Mouse (Mus musculus): ENCODE measurements around the gene Pnmt. TPM values are rescaled to one million over a fixed set of nuclear protein-coding genes. Genes with fewer than 3 reads are reported as not detected.

The Pnmt gene
- polyA plus RNA-seq, 1 experiment from 2014 or later = 0.86 TPM

- Histone ChIP-seq H3K4me2 (ENCODE audit: low read length) (no peak overlapping the region), H3K27me3 (ENCODE audit: control insufficient read depth, insufficient read depth, low read length) (no peaks in the 10 kb centered on the region), H3K9me3 (ENCODE audit: control insufficient read depth, low read length) (no peaks in the 10 kb centered on the region), H3K4me1 (ENCODE audit: control insufficient read depth in 2 of 2, insufficient read depth in 2 of 2, low read length in 2 of 2) (peaks cover 20 to 64% of the 10 kb centered on the region in 2 experiments), H3K4me3 (ENCODE audit: control insufficient read depth in 1 of 2, insufficient read depth in 1 of 2, low read depth in 1 of 2, low read length in 2 of 2) (no peak overlapping the region), H3K36me3 (ENCODE audit: control insufficient read depth, insufficient read depth, low read length) (peaks cover 50% of the 10 kb centered on the region), H3K27ac (replicated peaks in 1 of 2; ENCODE audit: control insufficient read depth in 1 of 2, insufficient read depth in 1 of 2, low read depth in 2 of 2, low read length in 2 of 2) (no peak overlapping the region), H3K9ac (ENCODE audit: low read length) (no peak overlapping the region)
- WGBS = 91% methylated on average over 1 of the region's 1 CpGs
- no peak for ATAC-seq (ENCODE audit: insufficient number of reproducible peaks, insufficient read depth, low FRiP score, low read depth)
These were observed 30.8 kb downstream of the Pnmt start for GRCm38 (mm10) chr11:98417074-98417473.

GRCm38 (mm10) chr11:98418273-98418672, 32.0 kb downstream of the Pnmt start:
- no peak overlapping the region for H3K4me2 ChIP-seq (ENCODE audit: low read length)
- H3K9ac ChIP-seq (ENCODE audit: low read length) = 0 out of 2 replicates have a peak overlapping the region, but pooled peaks have one; percentile 17
- H3K4me1 ChIP-seq (ENCODE audit: control insufficient read depth in 2 of 2, insufficient read depth in 2 of 2, low read length in 2 of 2) = peaks cover 19 to 63% of the 10 kb centered on the region in 2 experiments
- peak overlapping the region in 1 of 2 experiments; percentile 47; a peak in 1 of 4 replicates for H3K27ac ChIP-seq (replicated peaks in 1 of 2; ENCODE audit: control insufficient read depth in 1 of 2, insufficient read depth in 1 of 2, low read depth in 2 of 2, low read length in 2 of 2)
- H3K27me3 ChIP-seq (ENCODE audit: control insufficient read depth, insufficient read depth, low read length) = no peaks in the 10 kb centered on the region
- H3K36me3 ChIP-seq (ENCODE audit: control insufficient read depth, insufficient read depth, low read length) = peaks cover 62% of the 10 kb centered on the region
- no peak for ATAC-seq (ENCODE audit: insufficient number of reproducible peaks, insufficient read depth, low FRiP score, low read depth)
- H3K4me3 ChIP-seq (ENCODE audit: control insufficient read depth in 1 of 2, insufficient read depth in 1 of 2, low read depth in 1 of 2, low read length in 2 of 2) = no peak overlapping the region
- WGBS = 38% methylated on average over 5 of the region's 6 CpGs
- H3K9me3 ChIP-seq (ENCODE audit: control insufficient read depth, low read length) = no peaks in the 10 kb centered on the region

GRCm38 (mm10) chr11:98418939-98419547, 32.8 kb downstream of the Pnmt start:
- ATAC-seq (ENCODE audit: insufficient number of reproducible peaks, insufficient read depth, low FRiP score, low read depth) = no peak

GRCm38 (mm10) chr11:98426592-98426991, 40.3 kb downstream of the Pnmt start:
- Histone ChIP-seq H3K4me3 (ENCODE audit: control insufficient read depth in 1 of 2, insufficient read depth in 1 of 2, low read depth in 1 of 2, low read length in 2 of 2) (no peak overlapping the region), H3K4me2 (ENCODE audit: low read length) (no peak overlapping the region), H3K36me3 (ENCODE audit: control insufficient read depth, insufficient read depth, low read length) (peaks cover 99% of the 10 kb centered on the region), H3K27ac (replicated peaks in 1 of 2; ENCODE audit: control insufficient read depth in 1 of 2, insufficient read depth in 1 of 2, low read depth in 2 of 2, low read length in 2 of 2) (no peak overlapping the region), H3K9me3 (ENCODE audit: control insufficient read depth, low read length) (no peaks in the 10 kb centered on the region), H3K4me1 (ENCODE audit: control insufficient read depth in 2 of 2, insufficient read depth in 2 of 2, low read length in 2 of 2) (no peaks in the 10 kb centered on the region), H3K27me3 (ENCODE audit: control insufficient read depth, insufficient read depth, low read length) (no peaks in the 10 kb centered on the region), H3K9ac (ENCODE audit: low read length) (no peak overlapping the region)
- no peak for ATAC-seq (ENCODE audit: insufficient number of reproducible peaks, insufficient read depth, low FRiP score, low read depth)
- WGBS = 92% methylated on average over 7 of the region's 7 CpGs

More at GRCm38 (mm10) chr11:98418939-98419547, 32.8 kb downstream of the Pnmt start:
- Histone ChIP-seq H3K36me3 (ENCODE audit: control insufficient read depth, insufficient read depth, low read length) (peaks cover 70% of the 10 kb centered on the region), H3K27ac (replicated peaks in 1 of 2; ENCODE audit: control insufficient read depth in 1 of 2, insufficient read depth in 1 of 2, low read depth in 2 of 2, low read length in 2 of 2) (peak overlapping the region in 1 of 2 experiments; percentile 47; a peak in 1 of 4 replicates), H3K4me1 (ENCODE audit: control insufficient read depth in 2 of 2, insufficient read depth in 2 of 2, low read length in 2 of 2) (peaks cover 14 to 57% of the 10 kb centered on the region in 2 experiments), H3K4me3 (ENCODE audit: control insufficient read depth in 1 of 2, insufficient read depth in 1 of 2, low read depth in 1 of 2, low read length in 2 of 2) (no peak overlapping the region), H3K9me3 (ENCODE audit: control insufficient read depth, low read length) (no peaks in the 10 kb centered on the region), H3K4me2 (ENCODE audit: low read length) (no peak overlapping the region), H3K9ac (ENCODE audit: low read length) (peak overlapping the region; percentile 10; the same call in 1 of the 2 replicates), H3K27me3 (ENCODE audit: control insufficient read depth, insufficient read depth, low read length) (no peaks in the 10 kb centered on the region)
- WGBS = 73% methylated on average over 10 of the region's 10 CpGs

GRCm38 (mm10) chr11:98428436-98428835, 42.2 kb downstream of the Pnmt start:
- H3K4me2 ChIP-seq (ENCODE audit: low read length) = no peak overlapping the region
- H3K27me3 ChIP-seq (ENCODE audit: control insufficient read depth, insufficient read depth, low read length) = no peaks in the 10 kb centered on the region
- ATAC-seq (ENCODE audit: insufficient number of reproducible peaks, insufficient read depth, low FRiP score, low read depth) = no peak
- H3K4me1 ChIP-seq (ENCODE audit: control insufficient read depth in 2 of 2, insufficient read depth in 2 of 2, low read length in 2 of 2) = no peaks in the 10 kb centered on the region
- no peak overlapping the region for H3K9ac ChIP-seq (ENCODE audit: low read length)
- H3K4me3 ChIP-seq (ENCODE audit: control insufficient read depth in 1 of 2, insufficient read depth in 1 of 2, low read depth in 1 of 2, low read length in 2 of 2) = no peak overlapping the region
- 84% methylated on average over 5 of the region's 5 CpGs for WGBS
- H3K36me3 ChIP-seq (ENCODE audit: control insufficient read depth, insufficient read depth, low read length) = peaks cover 99% of the 10 kb centered on the region
- H3K9me3 ChIP-seq (ENCODE audit: control insufficient read depth, low read length) = no peaks in the 10 kb centered on the region
- H3K27ac ChIP-seq (replicated peaks in 1 of 2; ENCODE audit: control insufficient read depth in 1 of 2, insufficient read depth in 1 of 2, low read depth in 2 of 2, low read length in 2 of 2) = no peak overlapping the region

- no peaks in the 10 kb centered on the region for H3K4me1 ChIP-seq (ENCODE audit: control insufficient read depth in 2 of 2, insufficient read depth in 2 of 2, low read length in 2 of 2)
- no peak overlapping the region for H3K9ac ChIP-seq (ENCODE audit: low read length)
- H3K4me3 ChIP-seq (ENCODE audit: control insufficient read depth in 1 of 2, insufficient read depth in 1 of 2, low read depth in 1 of 2, low read length in 2 of 2) = no peak overlapping the region
- H3K36me3 ChIP-seq (ENCODE audit: control insufficient read depth, insufficient read depth, low read length) = peaks cover 99% of the 10 kb centered on the region
- H3K27ac ChIP-seq (replicated peaks in 1 of 2; ENCODE audit: control insufficient read depth in 1 of 2, insufficient read depth in 1 of 2, low read depth in 2 of 2, low read length in 2 of 2) = no peak overlapping the region
- H3K27me3 ChIP-seq (ENCODE audit: control insufficient read depth, insufficient read depth, low read length) = no peaks in the 10 kb centered on the region
- no peaks in the 10 kb centered on the region for H3K9me3 ChIP-seq (ENCODE audit: control insufficient read depth, low read length)
- 82% methylated on average over 9 of the region's 9 CpGs for WGBS
- H3K4me2 ChIP-seq (ENCODE audit: low read length) = no peak overlapping the region
- ATAC-seq (ENCODE audit: insufficient number of reproducible peaks, insufficient read depth, low FRiP score, low read depth) = no peak
These were observed 45.7 kb downstream of the Pnmt start for GRCm38 (mm10) chr11:98431743-98432502.

- Histone ChIP-seq H3K4me1 (ENCODE audit: control insufficient read depth in 2 of 2, insufficient read depth in 2 of 2, low read length in 2 of 2) (peaks cover 0 to 7% of the 10 kb centered on the region in 2 experiments; a peak in 1 of 4 replicates), H3K4me2 (ENCODE audit: low read length) (no peak overlapping the region), H3K27ac (replicated peaks in 1 of 2; ENCODE audit: control insufficient read depth in 1 of 2, insufficient read depth in 1 of 2, low read depth in 2 of 2, low read length in 2 of 2) (no peak overlapping the region), H3K9ac (ENCODE audit: low read length) (no peak overlapping the region), H3K27me3 (ENCODE audit: control insufficient read depth, insufficient read depth, low read length) (no peaks in the 10 kb centered on the region), H3K36me3 (ENCODE audit: control insufficient read depth, insufficient read depth, low read length) (peaks cover 69% of the 10 kb centered on the region), H3K4me3 (ENCODE audit: control insufficient read depth in 1 of 2, insufficient read depth in 1 of 2, low read depth in 1 of 2, low read length in 2 of 2) (no peak overlapping the region), H3K9me3 (ENCODE audit: control insufficient read depth, low read length) (no peaks in the 10 kb centered on the region)
- ATAC-seq (ENCODE audit: insufficient number of reproducible peaks, insufficient read depth, low FRiP score, low read depth) = no peak
- WGBS = 82% methylated on average over 9 of the region's 9 CpGs
These were observed 49.5 kb downstream of the Pnmt start for GRCm38 (mm10) chr11:98435723-98436122.
